Mouse (Mus musculus) limb, embryonic 14.5 days (tissue): ENCODE measurements at regions not wholly inside any gene's neighbourhood (a gene's known extent, or its start where the extent isn't known, plus 50 kb on each side); places are given as distances from the start of the nearest gene placed in this dataset.

Experiments
- ATAC-seq: fragments of 200-750 bp; cut with Nextera tagmentation; 2 replicates; pipeline ENCODE4 v1.8.0; 2017; ENCODE audit warnings: low read depth, moderate number of reproducible peaks, moderate TSS enrichment; ENCODE audit not compliant: low FRiP score
- DNase-seq: peaks from one replicate; pipeline ENCODE4 v3.0.0-alpha.2; 2015; ENCODE audit warnings: low spot score
- H3K27ac ChIP-seq: fragments of 300-500 bp; sonication (generic); replicated peaks from 2 replicates; pipeline ENCODE4 v1.5.1; 2014; ENCODE audit warnings: low read depth, mild to moderate bottlenecking, low read length, moderate library complexity, mixed read lengths
- H3K27me3 ChIP-seq: fragments of 300-500 bp; sonication (generic); 2 replicates; pipeline ENCODE4 v1.6.1; 2014; ENCODE audit warnings: low read length, mixed read lengths; ENCODE audit not compliant: control insufficient read depth, insufficient read depth
- H3K36me3 ChIP-seq: fragments of 300-500 bp; sonication (generic); 2 replicates; pipeline ENCODE4 v1.6.1; 2014; ENCODE audit warnings: mild to moderate bottlenecking, low read length, moderate library complexity, mixed read lengths; ENCODE audit not compliant: control insufficient read depth, insufficient read depth
- H3K4me1 ChIP-seq: fragments of 300-500 bp; sonication (generic); 2 replicates; pipeline ENCODE4 v1.6.1; 2014; ENCODE audit warnings: antibody characterized with exemption, low read length, mixed read lengths; ENCODE audit not compliant: control insufficient read depth, insufficient read depth
- H3K4me2 ChIP-seq: fragments of 300-500 bp; sonication (generic); replicated peaks from 2 replicates; pipeline ENCODE4 v1.6.1; 2014; ENCODE audit warnings: low read depth, mild to moderate bottlenecking, low read length, moderate library complexity; ENCODE audit not compliant: severe bottlenecking
- H3K4me3 ChIP-seq: fragments of 300-500 bp; sonication (generic); replicated peaks from 2 replicates; pipeline ENCODE4 v1.5.1; 2014; ENCODE audit warnings: low read length
- H3K9ac ChIP-seq: fragments of 300-500 bp; sonication (generic); 2 replicates; pipeline ENCODE4 v1.6.1; 2014; ENCODE audit warnings: mild to moderate bottlenecking, low read depth, low read length, moderate library complexity; ENCODE audit not compliant: severe bottlenecking
- H3K9me3 ChIP-seq: fragments of 300-500 bp; sonication (generic); 2 replicates; pipeline ENCODE4 v1.6.1; 2016; ENCODE audit warnings: low read length; ENCODE audit not compliant: control insufficient read depth
- POLR2A ChIP-seq: fragments of 200-500 bp; IDR thresholded peaks from 2 replicates; pipeline ENCODE4 v1.8.0; 2012; ENCODE audit warnings: inconsistent platforms, mild to moderate bottlenecking, moderate library complexity, borderline replicate concordance; ENCODE audit not compliant: insufficient read depth, insufficient read length; ENCODE audit errors: extremely low read depth
- WGBS: fragments of 180-500 bp; shearing (Covaris S2); extraction: QIAGEN DNeasy Blood & Tissue Kit; methylation state at CpG from one replicate; pipeline ENCODE4 v1.1.7; 2014; 5-methylcytosine and 5-hydroxymethylcytosine counted together

- Histone ChIP-seq H3K4me2 (no peak overlapping the region), H3K4me1 (no peaks in the 10 kb centered on the region), H3K27me3 (no peaks in the 10 kb centered on the region), H3K36me3 (no peaks in the 10 kb centered on the region), H3K27ac (no peak overlapping the region), H3K4me3 (no peak overlapping the region), H3K9me3 (no peaks in the 10 kb centered on the region), H3K9ac (no peak overlapping the region)
- DNase-seq (no peak), ATAC-seq (no peak)
- no peak for TF ChIP-seq POLR2A
- 87% methylated on average over 11 of the region's 11 CpGs for WGBS
Observed at GRCm38 (mm10) chr14:79824670-79825446, 53.7 kb upstream of the Pcdh8 start.

- no peaks in the 10 kb centered on the region for H3K4me1 ChIP-seq
- no peak overlapping the region for H3K27ac ChIP-seq
- H3K36me3 ChIP-seq: no peaks in the 10 kb centered on the region
- H3K4me2 ChIP-seq: no peak overlapping the region
- WGBS: 61% methylated on average over 16 of the region's 16 CpGs
- TF ChIP-seq POLR2A: no peak
- H3K4me3 ChIP-seq: no peak overlapping the region
- ATAC-seq: no peak
- H3K9me3 ChIP-seq: no peaks in the 10 kb centered on the region
- no peak for DNase-seq
- H3K27me3 ChIP-seq: no peaks in the 10 kb centered on the region
- H3K9ac ChIP-seq: no peak overlapping the region
Observed at GRCm38 (mm10) chr14:79822453-79823117, 51.5 kb upstream of the Pcdh8 start.

GRCm38 (mm10) chr14:79822011-79822435, 50.9 kb upstream of the Pcdh8 start:
- H3K4me3 ChIP-seq: no peak overlapping the region
- no peak overlapping the region for H3K9ac ChIP-seq
- no peaks in the 10 kb centered on the region for H3K36me3 ChIP-seq
- ATAC-seq (no peak), DNase-seq (no peak)
- H3K9me3 ChIP-seq: no peaks in the 10 kb centered on the region
- H3K27ac ChIP-seq: no peak overlapping the region
- TF ChIP-seq POLR2A: no peak
- no peaks in the 10 kb centered on the region for H3K27me3 ChIP-seq
- H3K4me1 ChIP-seq: no peaks in the 10 kb centered on the region
- WGBS: 76% methylated on average over 5 of the region's 5 CpGs
- H3K4me2 ChIP-seq: no peak overlapping the region

- DNase-seq (no peak), ATAC-seq (no peak)
- Histone ChIP-seq H3K9me3 (no peaks in the 10 kb centered on the region), H3K36me3 (no peaks in the 10 kb centered on the region), H3K4me3 (no peak overlapping the region), H3K27me3 (no peaks in the 10 kb centered on the region), H3K4me2 (no peak overlapping the region), H3K4me1 (no peaks in the 10 kb centered on the region), H3K9ac (no peak overlapping the region), H3K27ac (no peak overlapping the region)
- no peak for TF ChIP-seq POLR2A
- 80% methylated on average over 5 of the region's 5 CpGs for WGBS
Observed at GRCm38 (mm10) chr14:79821352-79822010, 50.4 kb upstream of the Pcdh8 start.
